Mouse (Mus musculus): ENCODE measurements around the gene Zzz3. TPM values are rescaled to one million over a fixed set of nuclear protein-coding genes. Genes with fewer than 3 reads are reported as not detected.
A peak's percentile ranks its signal among the peaks of the same experiment; 100 is the strongest.
"Not testable (repeated sequence)": the region's sequence is repeated elsewhere in the genome, so short reads cannot be mapped to it uniquely, and the experiment has no call there.

Gene Zzz3
- total RNA-seq, 2 experiments from 2014 or later, result 11.0 to 11.5 TPM

DNA sequence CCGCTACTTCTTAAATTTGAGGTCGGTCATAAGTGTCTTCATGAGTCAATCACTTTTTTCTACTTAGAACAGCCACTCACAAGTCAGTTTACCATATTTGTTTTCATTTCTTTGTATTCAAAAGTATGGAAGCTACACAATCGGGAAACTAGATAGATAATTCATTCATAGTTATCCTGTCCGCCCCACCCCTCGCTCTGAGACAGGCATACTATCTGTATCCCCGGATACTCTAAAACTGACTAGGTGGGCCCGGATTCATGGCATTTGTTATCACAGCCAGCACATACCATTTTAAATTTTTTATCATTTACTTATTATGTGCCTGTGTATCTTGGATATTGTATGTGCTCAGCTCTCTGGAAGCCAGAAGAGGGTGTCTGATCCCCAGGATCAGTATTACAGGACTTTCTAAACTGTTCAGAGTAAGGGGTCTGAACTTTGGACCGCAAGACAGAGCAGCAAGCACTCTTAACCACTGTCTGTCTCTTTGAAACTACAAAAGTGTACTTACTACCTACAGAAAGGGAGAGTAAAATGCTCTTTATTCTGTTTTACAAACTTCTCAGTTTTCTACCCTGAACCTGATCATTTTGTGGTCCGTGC lies 2.2 kb downstream of the Zzz3 start:
- intact Hi-C loops (cut with DNase I), result loop anchor here (2.0 kb wide), 1 partner anchor 79 kb away; no protein-coding TSS in a partner anchor

DNA sequence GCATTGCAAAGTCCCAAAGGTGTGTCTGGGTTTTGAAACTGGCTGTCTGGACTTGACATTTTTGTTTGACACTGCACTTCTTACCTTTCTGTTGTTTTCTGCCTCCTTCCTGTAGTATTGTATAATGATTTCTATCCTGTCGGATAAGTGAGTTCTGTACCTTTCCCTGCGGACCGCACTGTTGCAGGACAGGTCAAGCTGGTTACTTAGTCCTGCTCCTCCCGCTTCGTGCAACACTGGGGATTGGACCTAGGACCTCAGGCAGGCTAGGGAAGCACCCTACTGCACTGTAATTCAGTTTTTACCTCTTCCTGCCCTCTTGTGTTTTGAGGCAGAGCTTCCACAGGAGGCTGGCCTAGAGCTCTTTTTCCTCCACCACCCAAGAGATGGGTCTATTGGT lies 5.2 kb downstream of the Zzz3 start:
- no peak for DNase-seq
- intact Hi-C loops (cut with DNase I), result loop anchor here (10.0 kb wide), 1 partner anchor 154 kb away; no protein-coding TSS in a partner anchor

More for the DNA sequence above, 2.2 kb downstream of the Zzz3 start:
- DNase-seq, result no peak

GRCm38 (mm10) chr3:152400875-152401274 lies 5.6 kb downstream of the Zzz3 start:
- DNase-seq, result no peak
- intact Hi-C loops (cut with DNase I), result loop anchor here (10.0 kb wide), 1 partner anchor 154 kb away; no protein-coding TSS in a partner anchor

DNA sequence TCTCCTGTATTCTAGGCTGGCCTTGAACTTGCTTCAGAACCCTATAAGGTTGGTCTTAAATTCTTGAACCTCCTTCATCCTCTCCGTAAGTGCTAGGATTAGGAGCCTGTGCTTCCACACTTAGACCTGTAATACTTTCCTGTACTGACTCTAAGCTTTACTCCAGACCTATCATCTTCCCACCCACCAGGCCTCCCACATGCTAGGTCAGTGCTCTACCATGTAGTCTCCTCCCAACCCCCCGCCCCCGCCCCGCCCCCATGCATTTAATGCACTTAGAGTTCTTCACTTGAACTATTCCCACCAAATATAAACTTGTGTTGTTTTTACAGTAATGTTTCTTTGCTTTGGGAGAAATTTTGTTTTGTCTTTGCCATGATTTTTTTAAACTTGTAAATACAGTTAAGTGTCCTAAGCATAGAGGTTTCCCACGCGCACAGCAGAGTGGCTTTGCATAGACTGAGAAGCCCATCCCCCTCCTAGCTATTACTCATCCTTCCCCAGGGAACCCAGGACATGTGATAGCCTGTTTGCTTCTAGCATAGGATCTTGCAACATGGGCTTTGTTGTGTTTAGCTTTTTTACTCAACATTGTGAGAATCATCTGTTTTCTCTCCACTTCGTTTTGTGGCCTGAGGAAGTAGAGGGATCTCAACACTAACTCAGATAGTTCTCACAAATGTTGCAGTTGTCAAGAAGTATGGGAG lies 6.8 kb downstream of the Zzz3 start:
- intact Hi-C loops (cut with DNase I), result loop anchor here (10.0 kb wide), 1 partner anchor 153 kb away; no protein-coding TSS in a partner anchor

DNA sequence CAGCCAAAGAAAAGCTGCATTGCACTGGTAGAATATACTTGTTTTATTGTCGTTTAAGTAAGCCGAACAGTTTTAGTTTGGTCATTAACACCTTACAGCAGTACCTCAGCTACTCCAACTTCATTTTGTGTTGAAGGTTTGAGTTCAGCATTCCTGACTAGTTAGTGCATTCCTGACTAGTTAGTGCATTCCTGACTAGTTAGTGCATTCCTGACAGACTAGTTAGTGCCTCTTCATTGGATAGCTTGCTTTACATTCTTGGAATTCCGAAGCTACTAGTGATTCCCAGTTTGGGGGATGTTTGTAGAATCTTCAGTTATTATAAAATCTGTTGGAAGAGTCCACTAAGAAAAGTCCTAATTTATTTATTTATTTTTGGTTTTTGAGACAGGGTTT lies 7.4 kb downstream of the Zzz3 start:
- intact Hi-C loops (cut with DNase I), result loop anchor here (10.0 kb wide), 1 partner anchor 152 kb away; no protein-coding TSS in a partner anchor

More for the DNA sequence above, 6.8 kb downstream of the Zzz3 start:
- peak in 1 of 2 experiments; percentile 41 for DNase-seq

DNA sequence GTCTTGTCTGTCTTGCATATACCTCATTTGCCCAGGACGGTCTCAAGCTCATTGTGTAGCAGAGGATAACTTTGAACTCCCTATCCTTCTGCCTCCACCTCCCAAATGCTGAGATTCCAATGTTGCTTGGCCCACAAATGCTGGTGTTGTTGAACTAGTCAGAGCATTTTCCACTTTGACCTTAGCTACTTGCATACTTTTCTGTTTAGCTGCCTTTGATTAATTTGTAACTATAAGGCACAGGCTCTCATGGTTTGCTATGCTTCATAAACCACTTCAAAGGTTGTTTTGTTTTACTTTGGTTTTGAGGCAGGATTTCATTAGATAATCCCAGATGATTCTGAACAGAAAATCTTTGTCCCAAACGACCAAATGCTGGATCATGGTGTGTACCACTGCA lies 8.6 kb downstream of the Zzz3 start:
- DNase-seq, result no peak
- intact Hi-C loops (cut with DNase I), result loop anchor here (10.0 kb wide), 1 partner anchor 151 kb away; no protein-coding TSS in a partner anchor

More for the DNA sequence above, 7.4 kb downstream of the Zzz3 start:
- DNase-seq, result no peak

- no peak for DNase-seq
- intact Hi-C loops (cut with DNase I), result loop anchor here (10.0 kb wide), 1 partner anchor 149 kb away; no protein-coding TSS in a partner anchor
Measured at GRCm38 (mm10) chr3:152405420-152405819, 10.1 kb downstream of the Zzz3 start.

- intact Hi-C loops (cut with DNase I), result loop anchor here (10.0 kb wide), 1 partner anchor 149 kb away; no protein-coding TSS in a partner anchor
- no peak for DNase-seq
Measured at GRCm38 (mm10) chr3:152405978-152406640, 10.8 kb downstream of the Zzz3 start.

- intact Hi-C loops (cut with DNase I), result no loop called here
- DNase-seq, result no peak
Measured at GRCm38 (mm10) chr3:152410980-152411551, 15.8 kb downstream of the Zzz3 start.

- intact Hi-C loops (cut with DNase I), result no loop called here
- DNase-seq, result no peak
Measured at GRCm38 (mm10) chr3:152412362-152412761, 17.1 kb downstream of the Zzz3 start.

DNA sequence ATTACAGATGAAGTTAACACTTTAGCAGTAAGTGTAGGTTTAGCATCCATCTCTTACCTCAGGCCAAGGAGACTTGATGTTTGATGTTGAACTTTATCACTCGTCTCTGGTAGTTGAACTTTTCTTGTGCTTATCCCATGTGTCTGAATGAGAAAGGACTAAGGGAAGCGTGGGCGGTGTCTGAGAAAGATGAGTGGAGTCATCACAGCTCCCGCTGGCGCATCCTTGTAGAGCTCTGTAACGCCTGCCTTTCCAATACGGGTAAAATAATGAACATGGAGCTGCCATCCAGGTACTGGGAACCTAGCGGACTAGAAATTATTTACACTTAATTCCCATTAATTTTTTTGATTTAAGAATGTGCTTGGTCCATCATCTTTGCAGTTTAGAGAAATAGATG lies 33.7 kb downstream of the Zzz3 start:
- intact Hi-C loops (cut with DNase I), result no loop called here

DNA sequence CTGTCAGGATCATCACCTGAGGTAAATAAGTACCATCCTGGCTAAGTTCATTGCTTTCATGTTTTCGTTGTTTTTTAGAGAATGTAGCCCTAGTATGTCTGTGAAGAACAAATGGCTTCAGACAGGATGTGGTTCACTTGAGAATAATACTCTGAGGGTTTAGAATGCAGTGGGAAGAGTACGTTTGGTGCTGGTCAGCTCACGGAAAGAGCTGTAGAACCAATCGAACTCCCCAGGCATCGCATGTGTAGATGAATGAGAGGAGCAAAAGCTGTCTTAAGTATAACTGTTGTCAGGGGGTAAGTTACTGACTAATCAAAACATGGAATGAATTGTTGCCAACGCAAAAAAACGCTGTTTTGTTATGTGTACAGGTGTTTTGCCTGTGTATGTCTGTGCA lies 37.4 kb downstream of the Zzz3 start:
- no peak for DNase-seq
- intact Hi-C loops (cut with DNase I), result no loop called here

More for the DNA sequence above, 33.7 kb downstream of the Zzz3 start:
- DNase-seq, result no peak

DNA sequence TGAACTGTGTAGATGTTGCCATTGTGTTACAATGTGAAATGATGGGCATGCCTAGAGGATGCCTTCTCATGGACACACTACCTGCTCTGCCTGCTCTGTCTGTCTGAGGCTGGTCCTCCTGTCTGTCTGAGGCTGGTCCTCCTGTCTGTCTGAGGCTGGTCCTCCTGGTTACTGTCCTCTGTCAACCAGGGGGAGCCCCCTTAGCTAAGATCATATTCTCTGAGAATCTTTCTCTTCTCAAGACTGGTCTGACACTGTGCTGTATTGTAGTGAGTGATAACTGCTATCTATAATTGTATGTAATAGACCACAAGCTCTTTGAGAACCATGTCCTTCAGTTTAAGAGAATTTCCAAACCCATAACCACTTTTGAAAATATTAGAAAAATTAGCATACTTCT lies 40.3 kb downstream of the Zzz3 start:
- DNase-seq, result no peak
- intact Hi-C loops (cut with DNase I), result no loop called here

- DNase-seq, result no peak
- intact Hi-C loops (cut with DNase I), result no loop called here
Measured at GRCm38 (mm10) chr3:152438068-152438467, 42.8 kb downstream of the Zzz3 start.

DNA sequence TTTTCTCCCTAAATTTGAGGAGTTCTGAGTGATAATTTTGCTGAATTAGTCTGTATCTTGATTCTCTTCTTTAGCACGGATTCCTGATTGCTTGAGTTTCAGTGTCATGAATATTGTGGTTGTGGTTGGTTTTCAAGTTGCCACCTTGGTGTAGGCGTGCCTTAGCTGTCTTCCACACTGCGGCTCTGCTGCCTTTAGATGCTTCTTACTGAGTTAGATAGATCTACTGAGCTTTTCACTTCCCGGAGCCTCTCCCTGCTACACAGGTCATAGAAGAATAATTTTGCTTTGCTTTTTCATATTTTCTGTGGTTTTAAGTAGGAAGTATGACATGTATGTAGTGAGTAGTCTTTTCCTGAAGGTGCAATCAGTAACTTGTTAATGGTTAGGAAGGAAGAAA lies 47.5 kb downstream of the Zzz3 start:
- intact Hi-C loops (cut with DNase I), result no loop called here
- no peak for DNase-seq

- intact Hi-C loops (cut with DNase I), result no loop called here
- no peak for DNase-seq
Measured at GRCm38 (mm10) chr3:152444114-152444513, 48.8 kb downstream of the Zzz3 start.

DNA sequence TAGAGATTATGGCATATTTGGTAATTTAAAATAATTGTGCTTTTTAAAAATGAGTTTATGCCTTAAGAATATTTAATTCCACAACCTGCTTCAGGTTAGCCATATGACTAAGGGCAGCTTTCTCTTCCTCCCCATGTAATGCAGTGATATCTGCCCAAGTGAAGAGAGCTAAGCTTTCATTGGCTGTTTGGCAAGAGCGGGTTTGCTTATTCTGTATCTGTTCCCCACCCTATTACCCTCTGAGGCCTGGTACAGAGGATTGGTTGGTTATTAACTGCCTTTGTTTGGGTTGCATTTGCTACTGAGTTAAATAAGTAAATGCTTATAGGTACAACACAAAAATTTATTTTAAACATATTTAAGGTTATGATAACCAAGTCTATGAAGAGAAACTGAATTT lies 51.7 kb downstream of the Zzz3 start:
- no peak for DNase-seq
- intact Hi-C loops (cut with DNase I), result no loop called here

DNA sequence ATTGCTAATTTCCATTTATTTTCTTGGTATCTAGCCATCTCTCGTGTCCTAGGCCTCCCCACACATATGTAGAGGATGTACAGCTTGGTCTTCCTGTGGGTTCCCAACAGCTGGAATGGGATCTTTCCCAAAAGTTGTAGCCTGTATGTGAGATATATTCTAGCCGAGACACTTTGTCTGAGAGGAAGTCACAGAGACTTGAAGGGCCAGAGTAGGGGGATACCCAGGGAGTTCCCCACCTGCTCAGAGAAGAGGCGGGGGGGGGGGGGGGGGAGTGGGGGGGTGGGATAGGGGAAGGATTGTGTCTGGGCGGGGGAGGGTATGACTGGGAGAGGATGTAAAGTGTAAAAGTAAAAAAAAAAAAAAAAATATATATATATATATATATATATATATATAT lies 57.9 kb downstream of the Zzz3 start:
- no peak for DNase-seq
- intact Hi-C loops (cut with DNase I), result no loop called here

- intact Hi-C loops (cut with DNase I), result no loop called here
Measured at GRCm38 (mm10) chr3:152457308-152458035, 62.2 kb downstream of the Zzz3 start.

DNA sequence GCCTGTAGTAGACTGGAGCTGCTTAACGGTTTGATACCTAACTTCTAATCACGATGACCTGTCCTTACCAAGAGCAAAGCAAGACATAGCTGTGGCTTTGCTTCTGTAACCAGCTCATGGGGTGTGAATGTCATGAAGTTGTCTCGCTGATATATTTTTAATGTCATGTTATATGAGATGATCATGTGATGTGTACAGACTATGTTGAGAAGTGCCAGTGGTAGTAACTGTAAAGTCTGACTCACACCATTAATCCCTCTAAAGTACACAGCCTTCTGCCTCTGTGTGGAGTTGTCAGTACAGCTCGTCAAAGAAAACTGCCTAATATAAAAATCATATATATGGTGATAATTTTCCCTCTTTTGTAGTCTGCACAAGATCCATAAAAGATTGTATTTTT lies 63.6 kb downstream of the Zzz3 start:
- DNase-seq; intact Hi-C loops (cut with DNase I): not testable (repeated sequence)

More at GRCm38 (mm10) chr3:152457308-152458035, 62.2 kb downstream of the Zzz3 start:
- DNase-seq, result no peak

All from gastrocnemius, postnatal 36 days (tissue).